Mouse (Mus musculus): ENCODE measurements around the gene Abhd6.

Abhd6 gene

DNA sequence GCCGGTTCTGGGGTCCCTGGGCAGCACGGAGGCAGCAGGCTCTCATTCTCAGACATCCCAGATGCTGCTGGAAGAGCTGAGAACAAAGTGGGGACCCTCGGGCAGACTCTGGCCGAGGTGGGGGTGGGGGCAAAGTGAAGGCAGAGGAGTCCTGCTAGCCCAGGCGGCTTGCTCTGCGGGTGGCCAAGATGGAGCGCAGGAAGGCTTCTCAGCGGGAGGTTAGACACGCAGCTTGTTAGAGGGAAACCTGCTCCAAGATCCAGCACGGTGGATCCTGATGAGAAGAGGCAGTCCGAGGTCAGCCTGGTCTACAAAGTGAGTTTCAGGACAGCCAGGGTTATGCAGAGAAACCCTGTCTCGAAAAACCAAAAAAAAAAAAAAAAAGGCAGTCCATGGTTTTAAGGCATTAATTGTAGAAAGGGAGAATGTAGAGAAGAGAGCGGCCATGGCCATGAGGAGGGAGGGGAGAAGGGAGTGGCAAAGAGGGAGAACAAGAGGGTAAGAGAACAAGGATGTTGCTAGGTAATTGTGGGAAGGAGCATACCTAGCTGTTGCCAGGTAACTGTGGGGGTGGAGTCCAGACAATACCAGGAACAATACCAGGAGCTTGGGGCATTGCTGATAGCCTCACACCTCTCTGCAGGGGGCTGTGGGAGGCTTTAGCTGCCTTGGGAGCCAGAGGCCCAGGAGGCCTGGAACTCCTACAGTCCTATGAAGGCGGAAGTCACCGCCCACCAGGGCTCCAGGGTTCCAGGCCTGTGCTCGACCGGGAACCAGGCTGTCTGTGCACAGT, 51.8 kb downstream of the Abhd6 start:
- in situ Hi-C loops (cut with MboI, MseI) = no loop called here

DNA sequence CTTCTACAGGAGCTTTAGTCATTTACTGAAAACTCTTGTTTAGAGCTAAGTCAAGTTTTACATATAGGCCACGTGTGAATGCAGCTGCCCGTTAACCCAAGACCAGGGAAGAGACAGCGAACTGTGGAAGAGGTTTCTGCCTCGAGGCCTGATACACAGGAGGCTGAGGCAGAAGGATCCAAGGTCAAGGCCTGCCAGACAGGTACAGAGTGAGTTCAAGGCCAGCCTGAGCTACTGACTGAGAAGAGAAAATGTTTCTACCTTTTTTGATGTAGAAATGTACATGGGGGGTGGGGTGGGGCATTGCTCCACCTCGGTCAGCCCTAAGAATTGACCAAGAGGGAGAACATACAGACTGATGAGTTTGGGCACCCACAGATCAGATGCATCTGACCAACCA, 53.4 kb downstream of the Abhd6 start:
- in situ Hi-C loops (cut with MboI, MseI) = no loop called here

DNA sequence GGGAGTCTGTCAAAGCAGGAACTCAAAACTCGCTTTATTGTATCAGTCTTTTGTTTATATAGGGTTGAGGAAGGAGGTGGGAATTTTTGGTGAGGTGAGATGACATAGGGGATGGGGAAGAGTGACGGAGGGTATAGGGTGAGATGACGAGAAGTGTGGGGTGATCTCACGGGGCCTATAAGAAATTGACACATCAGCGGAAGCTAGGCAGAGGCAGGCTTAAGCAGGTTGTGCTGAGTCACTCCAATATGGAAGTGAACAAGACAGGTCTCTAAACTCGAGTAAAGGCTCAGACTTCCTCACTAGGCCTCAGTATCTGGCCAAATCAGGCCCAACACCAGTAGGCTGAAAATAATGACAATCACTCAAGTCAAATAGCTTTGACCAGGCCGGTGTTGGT, 57.2 kb downstream of the Abhd6 start:
- in situ Hi-C loops (cut with MboI, MseI) = no loop called here

DNA sequence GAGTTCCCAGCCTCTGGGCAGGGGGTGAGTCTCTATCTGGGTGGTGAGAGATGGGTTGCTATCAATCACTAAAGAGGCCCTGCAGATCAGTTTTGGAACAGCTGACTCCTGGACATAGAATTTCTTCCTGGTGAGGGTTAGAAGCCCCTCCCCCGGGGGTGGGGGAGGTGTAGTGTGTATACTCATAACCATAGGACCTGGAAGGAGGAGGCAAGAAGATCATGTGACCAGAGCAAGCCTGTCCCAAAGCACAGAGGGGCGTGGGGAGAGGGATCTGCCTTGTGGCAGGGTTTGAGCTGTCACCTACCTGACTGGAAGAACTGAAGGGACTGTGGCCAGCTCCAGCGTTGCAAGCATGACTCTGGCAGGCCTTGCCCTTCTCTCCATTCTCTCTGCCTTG, 59.4 kb downstream of the Abhd6 start:
- in situ Hi-C loops (cut with MboI, MseI) = no loop called here

DNA sequence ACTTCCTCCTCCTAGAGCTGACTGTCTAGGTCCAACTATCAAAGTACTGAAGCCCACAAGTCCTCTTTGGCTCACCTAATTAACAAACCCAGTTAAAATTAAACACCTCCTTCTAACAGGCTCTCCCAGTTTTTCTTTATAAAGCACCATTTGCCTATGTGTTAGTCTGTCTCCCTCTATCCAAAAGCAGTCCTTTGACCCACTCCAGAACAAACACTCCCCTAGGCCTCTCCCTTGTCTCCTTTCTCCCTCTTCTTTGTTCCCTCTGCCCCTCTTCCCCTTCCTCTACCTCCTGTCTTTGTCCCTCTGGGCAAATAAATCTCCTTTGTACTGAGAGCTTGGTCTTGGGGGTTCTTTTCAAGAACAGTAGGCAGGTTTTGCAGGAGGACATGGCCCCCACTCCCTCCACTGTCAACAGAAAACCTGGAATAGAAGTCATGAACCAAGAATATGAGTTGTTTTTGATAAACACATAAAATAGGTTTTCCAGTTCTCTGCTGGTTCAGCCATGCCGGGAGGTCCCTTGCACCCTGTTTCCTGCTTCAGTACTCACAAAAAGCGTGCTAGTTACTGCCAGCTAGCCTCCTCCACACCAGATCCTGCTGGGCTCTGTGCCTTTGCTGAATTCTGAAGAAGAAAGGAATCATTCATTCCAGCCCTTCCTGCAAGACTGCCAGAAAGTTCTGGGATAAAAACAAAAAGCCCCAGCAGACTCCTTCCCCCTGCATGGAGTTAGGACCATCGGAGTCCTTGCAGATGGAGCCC, 60.0 kb downstream of the Abhd6 start:
- in situ Hi-C loops (cut with MboI, MseI) = no loop called here

DNA sequence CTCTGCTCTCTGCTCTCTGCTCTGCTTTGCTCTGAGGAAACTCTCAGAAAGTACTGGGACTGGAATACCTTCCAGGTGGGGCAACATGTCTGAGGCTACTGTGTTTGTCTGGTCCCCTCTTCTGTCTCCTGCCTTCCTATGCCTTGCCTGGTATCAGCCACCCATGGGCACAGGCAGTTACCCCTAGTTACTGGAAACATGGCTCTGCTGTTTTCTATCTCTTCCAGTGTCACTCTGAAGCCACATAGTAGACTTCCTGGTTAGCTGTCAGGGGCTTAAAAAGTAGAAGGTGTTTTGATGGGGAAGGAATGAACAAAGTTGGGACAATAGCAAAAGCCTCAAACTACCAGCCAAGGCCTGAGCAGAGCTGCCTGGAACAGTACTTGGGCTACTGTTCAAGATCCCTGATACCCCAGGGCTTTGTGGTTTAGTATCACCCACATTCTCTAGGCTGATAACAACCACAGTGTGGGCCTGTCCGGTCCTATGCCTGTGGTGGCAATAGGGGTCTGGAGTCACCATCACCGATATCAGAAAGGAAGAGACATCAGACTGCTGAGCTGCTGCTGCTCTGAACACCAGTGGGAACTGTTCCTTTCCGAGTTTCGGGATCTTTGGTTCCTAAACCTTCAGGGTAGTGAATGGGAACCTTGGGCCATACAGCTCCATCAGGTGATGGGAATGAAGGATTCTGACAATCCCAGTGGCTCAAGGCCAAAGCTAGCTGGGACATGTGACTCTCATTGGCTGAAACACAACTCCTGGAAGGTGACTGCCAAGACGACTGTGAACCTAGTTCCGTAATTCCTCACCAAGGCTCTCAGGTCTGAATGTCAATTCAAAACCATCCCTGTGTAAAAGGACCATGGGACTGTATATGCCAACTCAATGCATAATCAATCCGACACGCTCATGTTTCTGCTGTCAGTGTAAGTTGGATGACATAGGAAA, 61.4 kb downstream of the Abhd6 start:
- in situ Hi-C loops (cut with MboI, MseI) = no loop called here

DNA sequence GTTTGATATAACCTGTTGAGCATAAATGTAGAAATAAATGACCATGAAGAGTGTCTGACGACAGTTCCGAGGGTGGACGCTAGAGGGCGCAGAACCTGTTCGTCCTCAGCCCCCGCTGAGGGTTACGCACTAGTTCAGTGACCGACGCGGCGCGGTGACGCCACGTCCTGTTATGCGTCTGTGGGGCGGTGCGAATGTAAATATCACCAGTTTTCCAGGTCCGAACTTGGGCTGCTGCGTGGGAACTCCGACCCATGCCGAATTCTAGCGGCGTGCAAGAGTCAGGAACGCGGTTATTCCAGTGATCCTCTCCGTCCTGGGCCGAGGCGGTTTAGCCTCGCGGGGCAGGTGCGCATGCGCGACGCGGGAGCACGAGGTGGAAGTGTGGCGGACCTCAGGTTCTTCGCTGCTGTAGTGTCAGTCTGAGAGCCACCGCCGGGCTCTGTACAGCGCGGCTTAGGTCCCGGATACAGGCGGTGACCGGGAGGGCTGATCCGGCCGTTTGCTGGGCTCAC, 77.5 kb downstream of the Abhd6 start, which contains the start of gene Rpp14:
Gene Rpp14, plus strand, starts transcription at position 203 of the 515 bp plus-strand sequence.
- in situ Hi-C loops (cut with MboI, MseI) = no loop called here

DNA sequence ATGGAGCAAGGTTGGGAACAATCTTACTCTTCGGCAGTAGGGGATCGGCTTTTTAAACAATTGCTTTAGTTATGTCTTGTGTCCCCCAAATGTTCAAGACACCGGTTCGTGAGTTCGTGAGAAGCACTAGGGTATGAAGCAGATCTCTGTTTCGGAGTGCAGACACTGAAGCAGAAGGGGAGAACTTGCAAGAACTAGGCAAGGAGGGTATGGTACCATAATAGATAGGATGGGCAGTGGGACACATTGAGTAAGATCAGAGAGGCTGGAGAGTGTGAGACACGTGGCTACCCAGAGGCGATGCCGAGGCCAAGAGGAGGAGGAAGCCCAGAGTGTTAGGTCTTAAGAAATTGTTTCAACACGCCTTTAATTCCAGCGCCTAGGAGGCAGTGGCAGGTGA, 78.0 kb downstream of the Abhd6 start:
- in situ Hi-C loops (cut with MboI, MseI) = no loop called here

DNA sequence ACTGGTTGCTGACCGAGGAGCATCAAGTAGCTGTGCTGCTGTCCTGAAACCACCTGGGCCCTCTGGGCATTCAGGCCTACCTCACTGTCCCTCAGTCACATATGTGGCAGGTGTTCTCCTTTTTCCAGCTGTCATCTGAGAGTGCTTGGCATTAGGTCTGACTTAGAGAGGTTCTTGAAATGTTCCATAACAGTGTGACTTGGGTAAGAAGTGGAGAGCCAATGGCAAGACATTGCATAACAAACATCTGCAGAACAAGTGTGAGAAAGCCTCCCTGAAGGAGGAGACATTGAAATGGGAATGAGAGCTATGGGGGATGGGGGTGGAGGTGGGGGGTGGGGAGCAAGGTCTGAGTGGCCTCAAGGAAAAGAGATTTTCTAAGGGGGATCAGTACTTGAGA, 80.2 kb downstream of the Abhd6 start:
- in situ Hi-C loops (cut with MboI, MseI) = no loop called here

DNA sequence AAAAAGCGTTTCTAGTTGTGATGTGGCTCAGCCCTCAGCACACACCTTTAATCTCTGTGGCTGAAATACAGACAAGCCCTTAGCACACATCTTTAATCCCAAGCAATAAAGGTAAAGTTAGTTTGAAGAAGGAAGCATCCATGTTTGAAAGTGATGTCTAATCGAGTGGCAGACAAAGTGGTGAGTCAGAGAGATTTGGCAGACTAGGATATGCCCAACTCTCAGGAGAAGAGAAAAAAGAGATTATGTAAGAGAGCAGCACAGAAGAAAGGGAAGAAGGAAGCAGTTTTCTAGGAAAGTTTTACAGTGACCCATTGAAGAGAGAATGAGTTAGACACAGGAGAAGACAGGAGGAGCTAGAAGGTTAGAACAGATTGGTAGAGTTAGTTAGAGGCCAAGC, 86.3 kb downstream of the Abhd6 start:
- in situ Hi-C loops (cut with MboI, MseI) = no loop called here

DNA sequence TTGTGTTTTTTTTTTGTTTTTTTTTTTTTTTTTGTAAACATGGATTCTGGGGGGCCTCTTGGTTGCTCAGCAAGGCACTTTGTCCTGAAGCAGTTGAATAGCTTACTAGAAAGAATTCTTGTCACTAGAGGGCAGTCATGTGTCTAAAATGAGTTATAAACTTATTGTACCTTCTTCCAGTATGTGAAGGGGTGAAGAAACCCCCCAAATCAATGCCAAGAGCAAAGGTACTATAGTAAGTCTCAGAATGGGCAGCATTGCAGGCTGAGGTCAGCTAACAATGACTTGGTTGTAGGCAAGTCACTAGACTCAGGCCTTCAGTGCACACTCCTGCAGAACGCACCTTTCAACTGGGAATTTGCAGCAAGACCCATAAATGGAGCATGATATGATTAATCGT, 89.9 kb downstream of the Abhd6 start:
- in situ Hi-C loops (cut with MboI, MseI) = no loop called here

DNA sequence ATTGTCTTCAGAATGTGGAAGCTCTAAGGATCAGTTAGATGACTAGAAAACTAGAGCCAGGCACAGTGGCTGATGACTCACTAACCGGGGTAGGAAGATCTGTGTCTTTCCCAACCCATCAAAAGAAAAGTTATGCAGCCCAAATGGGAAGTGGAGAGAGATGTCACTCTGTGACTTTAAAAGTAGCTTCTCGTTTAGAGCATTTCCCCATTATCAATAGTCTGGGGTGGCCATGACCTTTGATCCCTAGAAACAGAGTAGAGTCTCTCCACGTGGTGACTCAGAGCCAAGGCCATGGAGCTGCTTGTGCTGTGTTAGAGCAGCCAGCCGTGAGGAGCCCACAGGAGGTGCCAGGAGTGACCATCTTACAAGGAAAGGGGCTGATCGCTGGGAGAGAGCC, 90.7 kb downstream of the Abhd6 start:
- in situ Hi-C loops (cut with MboI, MseI) = no loop called here

DNA sequence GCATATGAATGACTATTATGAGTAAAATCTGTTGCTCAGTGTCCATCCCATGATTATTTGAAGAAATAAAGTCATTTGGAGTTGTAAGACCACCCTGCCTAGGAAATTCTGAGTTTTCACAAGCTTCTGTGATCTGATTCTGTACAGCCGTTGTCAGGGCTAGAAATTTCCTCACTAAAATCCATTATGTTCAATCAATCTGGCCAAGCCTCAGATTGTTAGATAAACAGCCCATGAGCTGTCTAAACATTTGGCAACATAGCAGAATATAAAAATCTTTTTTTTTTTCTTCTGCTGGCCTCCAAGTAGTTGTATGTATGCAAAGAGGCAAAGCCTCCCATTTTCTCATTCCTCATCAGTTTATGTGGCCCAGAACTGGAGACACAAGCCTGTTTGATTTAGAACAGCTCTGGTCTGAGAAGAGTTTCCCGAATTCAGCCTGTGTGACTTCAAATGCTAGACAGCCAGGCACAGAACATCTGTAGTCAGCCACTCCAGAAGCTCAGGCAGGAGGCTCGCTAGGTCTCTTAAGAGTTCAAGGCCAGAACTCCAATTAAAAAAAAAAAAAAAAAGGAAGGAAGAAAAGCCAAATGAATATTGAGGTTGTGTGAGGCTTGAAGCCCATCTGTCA, 92.3 kb downstream of the Abhd6 start:
- in situ Hi-C loops (cut with MboI, MseI) = no loop called here

DNA sequence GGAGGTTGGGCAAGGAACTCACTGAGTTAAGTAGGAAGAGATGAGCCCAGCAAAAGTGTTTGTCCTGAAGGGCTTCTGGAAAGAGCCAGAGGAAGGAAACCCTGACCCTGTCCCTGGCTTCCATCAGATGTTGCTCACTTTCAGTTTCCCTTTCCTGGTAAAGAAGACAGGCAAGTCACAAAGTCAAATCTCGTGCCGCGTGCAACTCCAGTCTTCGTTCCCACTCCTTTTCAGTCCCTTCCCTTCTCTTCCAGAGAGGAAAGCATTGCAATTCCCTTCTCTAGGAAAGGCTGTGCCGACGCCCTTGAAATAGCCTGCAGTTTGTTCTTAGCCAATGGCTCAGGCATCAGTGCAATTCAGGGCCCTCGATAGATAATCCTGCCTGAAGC, 92.9 kb downstream of the Abhd6 start:
- in situ Hi-C loops (cut with MboI, MseI) = no loop called here

DNA sequence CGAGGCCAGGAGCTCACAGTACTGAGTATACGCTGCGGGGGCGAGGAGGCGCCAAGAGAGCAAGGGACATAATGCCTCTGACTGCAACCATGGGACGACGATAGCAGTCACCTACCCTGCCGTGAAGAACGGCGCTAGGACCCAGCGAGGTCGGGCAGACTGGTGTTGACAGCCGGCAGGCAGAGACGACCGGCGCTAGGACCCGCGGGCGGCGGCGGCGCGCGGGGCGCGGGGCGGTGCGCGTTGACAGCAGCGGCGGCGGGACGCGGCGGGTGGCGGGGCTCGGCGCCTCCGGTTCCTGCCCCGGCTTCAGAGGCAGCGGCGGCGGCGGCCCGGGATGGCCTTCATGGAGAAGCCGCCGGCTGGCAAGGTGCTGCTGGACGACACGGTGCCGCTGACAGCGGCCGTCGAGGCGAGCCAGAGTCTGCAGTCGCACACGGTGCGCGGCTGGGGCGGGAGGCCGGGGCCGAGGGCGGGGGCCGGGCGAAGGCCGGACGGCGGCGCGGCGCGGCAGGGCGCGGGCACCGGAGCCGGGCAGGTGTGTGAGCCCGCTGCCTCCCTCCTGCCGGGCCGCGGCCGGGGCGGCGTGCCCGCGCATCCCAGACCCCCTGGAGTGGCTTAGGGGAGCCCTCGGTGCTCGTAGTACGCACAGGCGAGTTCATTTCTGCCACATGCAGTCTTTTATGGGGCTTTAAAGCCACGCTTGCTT, 95.4 kb downstream of the Abhd6 start, which contains the start of gene Pxk:
Gene Pxk, plus strand, starts transcription at position 234 of the 709 bp plus-strand sequence.
- in situ Hi-C loops (cut with MboI, MseI) = no loop called here

DNA sequence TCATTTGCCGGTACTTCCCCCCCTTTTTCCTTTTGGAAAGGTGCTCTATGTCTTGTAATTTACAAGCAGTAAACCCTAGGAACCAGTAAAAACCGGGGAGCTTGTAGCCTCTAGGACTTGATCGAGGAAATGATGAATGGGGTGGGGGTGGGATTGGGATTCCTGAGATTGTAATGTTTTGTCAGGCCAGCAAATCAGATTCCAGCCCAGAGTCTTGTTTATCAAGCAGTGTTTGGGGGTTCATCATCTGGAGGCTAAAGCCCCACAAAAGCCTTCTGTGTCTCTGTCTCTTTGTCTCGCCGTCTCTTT, 95.9 kb downstream of the Abhd6 start:
- in situ Hi-C loops (cut with MboI, MseI) = no loop called here

DNA sequence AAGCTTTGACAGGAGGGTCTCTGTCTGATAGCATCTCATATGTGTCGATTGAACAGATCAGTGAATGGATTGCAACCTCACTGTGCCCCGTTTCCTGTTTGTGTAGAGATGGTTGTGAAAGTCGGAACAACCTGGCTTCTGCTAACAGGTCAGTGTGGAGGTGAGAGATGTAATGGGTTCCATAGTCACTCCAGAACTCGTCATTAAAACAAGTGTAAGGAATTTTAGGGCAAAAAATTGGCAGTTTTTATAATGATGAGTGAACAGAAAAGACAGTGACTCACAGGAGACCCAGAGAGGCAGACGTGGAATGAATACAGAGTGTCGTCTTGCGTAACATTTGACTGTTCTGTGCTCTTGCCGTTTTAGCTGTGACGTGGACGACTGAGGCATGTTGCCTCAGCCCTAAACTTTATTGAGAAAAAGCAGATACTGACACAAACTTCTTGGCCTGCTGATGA, 96.9 kb downstream of the Abhd6 start:
- in situ Hi-C loops (cut with MboI, MseI) = loop anchor here (5.0 kb wide), 1 partner anchor 53 kb away; no protein-coding TSS in a partner anchor

DNA sequence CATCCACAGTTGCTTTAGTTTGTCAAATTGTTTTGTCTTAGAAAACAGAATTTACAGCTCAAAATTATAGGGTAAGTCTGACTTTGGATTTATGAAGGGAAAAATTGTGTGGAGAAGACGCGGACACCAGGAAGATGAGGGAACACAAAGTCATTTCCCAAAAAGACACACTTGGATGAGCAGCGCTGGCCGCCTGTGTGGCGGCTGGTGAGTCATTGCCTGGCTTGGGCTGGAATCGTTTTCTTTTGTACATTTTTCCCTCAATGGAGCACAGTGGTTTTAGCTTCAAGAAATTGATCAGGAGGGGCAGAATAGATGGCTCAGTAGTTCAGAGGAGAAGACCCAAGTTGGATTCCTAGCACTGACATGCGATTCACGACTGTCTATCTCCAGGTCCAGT, 99.2 kb downstream of the Abhd6 start:
- in situ Hi-C loops (cut with MboI, MseI) = loop anchor here (5.0 kb wide), 1 partner anchor 50 kb away; no protein-coding TSS in a partner anchor

DNA sequence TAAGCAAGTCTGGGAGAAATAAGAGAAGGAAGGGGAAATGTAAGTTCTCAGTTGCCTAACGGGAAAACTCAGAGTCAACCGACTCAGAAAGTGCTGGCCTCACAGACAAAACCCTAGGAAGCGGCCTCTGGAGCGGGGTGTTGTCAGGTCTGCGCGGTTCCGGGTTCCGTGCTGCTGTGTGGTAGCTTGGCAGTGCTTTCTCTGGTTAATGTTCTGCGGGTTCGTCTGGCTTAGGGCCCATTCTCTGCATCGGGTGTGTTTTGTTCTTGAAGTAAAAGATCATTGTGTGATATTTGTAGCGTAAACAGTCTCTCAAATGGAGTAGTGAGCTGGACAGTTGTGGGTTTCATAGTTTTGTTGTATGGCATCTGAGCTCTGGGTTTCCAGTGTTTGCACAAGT, 100.0 kb downstream of the Abhd6 start:
- in situ Hi-C loops (cut with MboI, MseI) = loop anchor here (5.0 kb wide), 1 partner anchor 50 kb away; no protein-coding TSS in a partner anchor

Data from T-helper 1 cell (primary cell).